Comparison of ENCODE assay signal across 8 mouse cellular contexts in genomic region chr3:95650276-95651032, GRCm38 (mm10). TPM values are rescaled to one million over a fixed set of nuclear protein-coding genes. Genes with fewer than 3 reads are reported as not detected.
DNase-seq lines count a peak whose midpoint lies in the region; ATAC-seq and TF ChIP-seq lines count a peak whose summit lies in the region.

No protein-coding gene starts in this region.

- peak; percentile 55 for ATAC-seq in granulocyte monocyte progenitor cell, adult 5-6 weeks (replicated peaks; ENCODE audit: poor library complexity, severe bottlenecking)
- ATAC-seq in liver, embryonic 11.5 days (replicated peaks; ENCODE audit: low FRiP score) = no peak
- no peak for ATAC-seq in stomach, embryonic 14.5 days (ENCODE audit: insufficient number of reproducible peaks, insufficient read depth, low FRiP score, low read depth)

- H3K27ac ChIP-seq in liver, embryonic 11.5 days (ENCODE audit: low read depth, low read length) = peak overlapping the region; percentile 53
- H3K27ac ChIP-seq in stomach, embryonic 14.5 days (ENCODE audit: low read length) = peak overlapping the region; percentile 12; the same call in 1 of the 2 replicates

- 53% methylated on average over 6 of the region's 6 CpGs for WGBS in liver, embryonic 11.5 days
- WGBS in stomach, embryonic 14.5 days = 57% methylated on average over 6 of the region's 6 CpGs

- H3K27me3 ChIP-seq in E14TG2a.4 (ENCODE audit: insufficient read depth, low read length) = no peaks in the 10 kb centered on the region
- no peaks in the 10 kb centered on the region for H3K27me3 ChIP-seq in liver, embryonic 11.5 days (replicated peaks; ENCODE audit: control insufficient read depth, insufficient read depth, low read length)
- no peaks in the 10 kb centered on the region for H3K27me3 ChIP-seq in stomach, embryonic 14.5 days (ENCODE audit: control insufficient read depth, insufficient read depth, low read length)

- H3K9me3 ChIP-seq in E14TG2a.4 (ENCODE audit: low read length) = no peaks in the 10 kb centered on the region
- no peaks in the 10 kb centered on the region for H3K9me3 ChIP-seq in liver, embryonic 11.5 days (ENCODE audit: control insufficient read depth, low read length)
- no peaks in the 10 kb centered on the region for H3K9me3 ChIP-seq in stomach, embryonic 14.5 days (ENCODE audit: control insufficient read depth, low read depth, low read length)

- peaks cover 93% of the 10 kb centered on the region for H3K4me1 ChIP-seq in E14TG2a.4 (replicated peaks; ENCODE audit: low read depth, low read length)
- peaks cover 14% of the 10 kb centered on the region; the same call in 1 of the 2 replicates for H3K4me1 ChIP-seq in liver, embryonic 11.5 days (replicated peaks; ENCODE audit: control insufficient read depth, insufficient read depth, low read length)
- peaks cover 10% of the 10 kb centered on the region; the same call in 1 of the 2 replicates for H3K4me1 ChIP-seq in stomach, embryonic 14.5 days (ENCODE audit: control insufficient read depth, insufficient read depth, low read length)

- H3K36me3 ChIP-seq in E14TG2a.4 (ENCODE audit: insufficient read depth, low read length) = 0 out of 2 replicates have a peak, but pooled peaks cover 3% of the 10 kb centered on the region
- no peaks in the 10 kb centered on the region for H3K36me3 ChIP-seq in liver, embryonic 11.5 days (ENCODE audit: control insufficient read depth, insufficient read depth, low read length)
- no peaks in the 10 kb centered on the region for H3K36me3 ChIP-seq in stomach, embryonic 14.5 days (ENCODE audit: control insufficient read depth, insufficient read depth, low read length)

- H3K4me2 ChIP-seq in liver, embryonic 11.5 days = no peak overlapping the region
- H3K4me2 ChIP-seq in stomach, embryonic 14.5 days (replicated peaks; ENCODE audit: low read depth, low read length) = no peak overlapping the region

- H3K4me3 ChIP-seq in E14TG2a.4 (replicated peaks; ENCODE audit: low read length) = peak overlapping the region; percentile 70
- H3K4me3 ChIP-seq in liver, embryonic 11.5 days (ENCODE audit: low read depth, low read length) = no peak overlapping the region
- H3K4me3 ChIP-seq in stomach, embryonic 14.5 days (ENCODE audit: low read depth, low read length) = no peak overlapping the region

- no peak overlapping the region for H3K9ac ChIP-seq in liver, embryonic 11.5 days (ENCODE audit: low read depth, low read length)
- no peak overlapping the region for H3K9ac ChIP-seq in stomach, embryonic 14.5 days (replicated peaks; ENCODE audit: low read depth, low read length)

- TF ChIP-seq CTCF in E14TG2a.4 (conservative IDR thresholded peaks at IDR 0.05; ENCODE audit: low read length) = no peak

- peak; percentile 74 to 94 for DNase-seq in adrenal gland, adult (ENCODE audit: inconsistent age in 2 of 2, low spot score in 1 of 2)
- DNase-seq in adrenal gland, postnatal 4 days (ENCODE audit: low spot score in 2 of 2) = no peak
- DNase-seq in liver, embryonic 11.5 days (ENCODE audit: low spot score) = no peak
- DNase-seq in thymus, postnatal 36 days = no peak
- DNase-seq in cerebellum, postnatal 4 days (ENCODE audit: low spot score in 2 of 2) = no peak

RNA-seq across cellular contexts. Expression of gene Mcl1, which starts 8.1 kb away (rescaled TPM):
- total RNA-seq in adrenal gland, postnatal 4 days (2021) = 100 to 1,000 TPM; 151 to 152 TPM
- 88.5 and 94.4 TPM in 2 replicates for total RNA-seq in granulocyte monocyte progenitor cell, adult 5-6 weeks (2014; fragmentation: Nextera tagmentation)
- total RNA-seq in granulocyte monocyte progenitor cell, adult 5-6 weeks (2017) = 123 and 124 TPM in 2 replicates
- 52.2 and 57.7 TPM in 2 replicates for polyA plus RNA-seq in liver, embryonic 11.5 days (2014; fragmentation: Nextera tagmentation; extraction: Ambion mirVana)
- 47.0 and 61.2 TPM in 2 replicates for polyA plus RNA-seq in stomach, embryonic 14.5 days (2014; fragmentation: Nextera tagmentation; extraction: Ambion mirVana)

RNA-seq across cellular contexts. Expression of gene Ensa, which starts 25.7 kb away (rescaled TPM):
- total RNA-seq in adrenal gland, postnatal 4 days (2021) = 10 to 100 TPM; 79.6 to 82.2 TPM
- total RNA-seq in granulocyte monocyte progenitor cell, adult 5-6 weeks (2014; fragmentation: Nextera tagmentation) = 44.2 and 44.3 TPM in 2 replicates
- total RNA-seq in granulocyte monocyte progenitor cell, adult 5-6 weeks (2017) = 47.7 and 63.0 TPM in 2 replicates
- 51.3 and 55.8 TPM in 2 replicates for polyA plus RNA-seq in liver, embryonic 11.5 days (2014; fragmentation: Nextera tagmentation; extraction: Ambion mirVana)
- 76.3 and 81.3 TPM in 2 replicates for polyA plus RNA-seq in stomach, embryonic 14.5 days (2014; fragmentation: Nextera tagmentation; extraction: Ambion mirVana)

RNA-seq across cellular contexts. Expression of gene Adamtsl4, which starts 37.3 kb away (rescaled TPM):
- total RNA-seq in adrenal gland, postnatal 4 days (2021) = 1 to 10 TPM; 7.5 to 8.1 TPM
- total RNA-seq in granulocyte monocyte progenitor cell, adult 5-6 weeks (2014; fragmentation: Nextera tagmentation) = 0.23 and 1.4 TPM in 2 replicates
- total RNA-seq in granulocyte monocyte progenitor cell, adult 5-6 weeks (2017) = 0.17 TPM in 1 of 2 replicates, not detected in the other
- polyA plus RNA-seq in liver, embryonic 11.5 days (2014; fragmentation: Nextera tagmentation; extraction: Ambion mirVana) = 0.38 and 1.2 TPM in 2 replicates
- polyA plus RNA-seq in stomach, embryonic 14.5 days (2014; fragmentation: Nextera tagmentation; extraction: Ambion mirVana) = 3.1 and 5.3 TPM in 2 replicates

Comparison
In these comparisons a context has a peak if more than half of its experiments do, and no peak if none do; other contexts are left out.
1. DNase-seq: peak in adrenal gland, adult (2 of 2); none in adrenal gland, postnatal 4 days (0 of 2), liver, embryonic 11.5 days (single experiment), thymus, postnatal 36 days (0 of 2) and cerebellum, postnatal 4 days (0 of 2).